Mouse (Mus musculus) frontal cortex, postnatal 10 days (tissue): ENCODE measurements at regions not wholly inside any gene's neighbourhood (a gene's known extent, or its start where the extent isn't known, plus 50 kb on each side); places are given as distances from the start of the nearest gene placed in this dataset.

Experiments used
- DNase-seq, 2 experiments: peaks; one replicate each; pipeline ENCODE4 v3.0.0; 2022; ENCODE audit warnings: low spot score in 2 of 2, mixed read lengths in 1 of 2

GRCm38 (mm10) chr3:61475018-61475417, 109.3 kb upstream of the B430305J03Rik start:
- no peak for DNase-seq

GRCm38 (mm10) chr3:61467158-61467557, 101.4 kb upstream of the B430305J03Rik start:
- DNase-seq: peak in 1 of 2 experiments; percentile 12

DNA sequence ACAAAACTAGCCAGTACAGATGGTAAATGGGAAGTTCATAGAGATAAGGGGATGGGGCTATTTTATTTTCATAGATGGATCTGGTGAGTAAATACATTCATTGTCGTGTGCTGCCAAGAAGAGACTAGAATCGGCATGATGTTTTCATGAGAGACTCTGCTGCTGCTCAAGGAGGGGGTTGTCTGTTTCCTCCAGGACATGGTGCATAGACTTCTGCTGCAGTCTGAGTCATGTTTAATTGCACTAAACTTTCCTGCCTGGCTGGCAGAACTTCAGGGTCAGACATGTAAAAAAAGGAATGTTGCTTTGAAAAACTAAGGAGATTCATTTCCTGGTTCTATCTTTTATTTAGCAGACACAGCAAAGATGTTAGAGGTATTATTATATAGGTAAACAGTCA, 100.9 kb upstream of the B430305J03Rik start:
- DNase-seq: no peak

DNA sequence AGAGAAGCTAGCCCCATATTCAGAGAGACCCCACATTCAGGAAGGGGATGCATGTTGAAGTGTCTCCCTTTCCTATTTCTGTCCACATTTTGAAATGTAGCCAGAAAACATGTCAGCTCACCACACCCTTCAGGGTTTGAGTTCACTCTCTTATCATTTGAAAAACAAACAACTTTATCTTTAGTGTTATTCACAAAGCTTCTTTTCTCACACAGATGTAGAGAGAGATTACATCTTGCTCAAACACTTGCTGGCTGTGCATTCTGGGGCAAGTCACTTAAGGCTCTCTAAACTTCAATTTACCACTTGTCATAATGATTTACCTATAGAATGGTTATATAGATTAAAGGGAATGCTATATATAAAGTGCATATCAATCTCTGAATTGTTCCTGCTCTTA, 94.3 kb upstream of the B430305J03Rik start:
- DNase-seq: no peak

GRCm38 (mm10) chr3:61456598-61456997, 90.8 kb upstream of the B430305J03Rik start:
- DNase-seq: no peak

- DNase-seq: no peak
Observed at GRCm38 (mm10) chr3:61442000-61442739, 76.4 kb upstream of the B430305J03Rik start.

DNA sequence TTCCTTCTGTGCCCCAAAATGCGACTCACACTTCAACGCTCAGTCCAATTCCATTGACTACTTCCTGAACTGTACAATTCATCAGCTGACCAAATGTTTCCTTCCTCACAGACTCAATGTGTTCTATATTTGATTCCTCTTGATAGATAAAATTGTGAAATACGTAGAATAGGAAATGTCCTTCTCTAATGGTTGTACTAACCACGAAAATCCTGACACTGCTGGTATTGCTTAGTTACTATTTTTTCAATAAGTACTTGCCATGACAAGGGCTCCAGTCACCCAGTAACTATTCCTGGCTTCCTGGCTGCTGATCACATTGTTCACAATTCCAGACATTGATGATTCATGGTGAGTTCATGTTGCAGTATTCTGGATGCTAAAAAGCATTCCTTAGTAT, 75.7 kb upstream of the B430305J03Rik start:
- no peak for DNase-seq

DNA sequence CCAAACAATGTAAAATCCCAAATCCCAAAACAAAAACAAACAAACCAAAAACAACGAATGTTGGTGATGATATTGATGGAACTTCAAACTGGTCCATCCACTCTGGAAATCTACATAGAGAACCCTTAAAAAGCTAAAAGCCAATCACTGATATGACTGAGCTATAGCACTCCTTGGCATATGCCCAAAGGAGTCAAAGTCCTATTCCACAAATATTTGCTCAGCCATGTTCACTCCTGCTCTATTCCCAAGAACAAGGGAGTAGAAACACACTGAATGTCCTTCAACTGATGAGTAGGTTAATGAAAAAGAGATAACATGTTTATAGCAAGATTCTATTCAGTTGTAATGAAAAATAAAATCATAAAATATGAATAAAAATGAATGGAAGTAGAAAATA, 63.0 kb upstream of the B430305J03Rik start:
- DNase-seq: no peak

DNA sequence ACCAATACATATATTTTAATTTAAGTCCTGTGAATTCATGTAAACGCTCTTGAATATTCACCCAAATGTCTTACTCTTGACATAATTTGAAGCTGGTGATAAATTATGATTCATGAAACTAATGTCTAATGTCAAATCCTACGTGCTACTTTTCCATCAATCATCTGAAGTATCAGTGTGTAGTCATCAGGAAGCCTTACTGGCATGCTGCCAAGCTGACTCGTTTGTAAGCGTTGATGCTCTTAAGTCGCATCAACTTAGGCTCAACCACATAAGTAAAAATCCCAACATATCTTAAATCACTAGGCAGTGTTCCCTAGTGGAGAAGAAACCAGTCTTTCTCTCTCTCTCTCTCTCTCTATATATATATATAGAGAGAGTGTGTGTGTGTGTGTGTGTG, 58.2 kb upstream of the B430305J03Rik start:
- no peak for DNase-seq

DNA sequence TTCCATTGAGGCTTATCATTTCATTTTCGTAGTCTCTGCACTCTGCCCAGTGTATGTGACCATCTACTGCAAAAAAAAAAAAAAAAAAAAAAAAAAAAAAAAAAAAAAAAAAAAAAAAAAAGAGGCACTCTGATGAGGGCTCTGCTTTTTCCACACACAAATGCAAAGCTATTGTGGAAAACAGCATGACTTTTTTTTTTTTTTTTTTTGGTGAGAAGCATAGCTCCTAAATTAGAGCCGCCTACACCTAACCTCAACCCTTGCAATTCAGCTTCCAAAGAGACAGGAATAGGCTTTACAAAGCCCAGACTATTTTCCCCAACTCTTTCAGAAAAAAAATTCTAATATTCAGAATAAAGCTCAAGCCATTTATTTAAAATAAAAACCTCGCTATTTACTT, 54.0 kb upstream of the B430305J03Rik start:
- no peak for DNase-seq

DNA sequence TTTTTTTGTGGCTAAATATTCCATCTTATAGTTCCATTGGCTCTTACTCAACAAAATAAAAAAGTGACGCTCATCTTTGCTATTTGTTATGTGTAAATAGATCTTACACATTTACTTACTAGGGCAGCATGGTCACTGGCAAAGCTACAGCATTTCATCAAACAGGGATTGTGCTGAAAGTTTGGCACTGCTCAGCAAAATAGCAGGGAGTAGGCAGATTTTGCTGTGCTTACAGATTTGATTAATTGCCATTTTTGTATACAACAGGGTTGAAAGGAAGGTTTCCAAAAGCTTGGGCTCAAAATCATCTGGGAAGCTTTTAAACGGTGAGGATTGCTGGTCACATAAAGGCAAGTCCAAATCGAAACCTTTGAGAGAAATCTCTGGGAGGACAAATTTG, 52.3 kb upstream of the B430305J03Rik start:
- DNase-seq: no peak
